Mouse (Mus musculus) brain, embryonic 14.5 days (tissue): ENCODE data around the gene Rims3.

Experiments
- CTCF ChIP-seq: fragments of 200-500 bp; IDR thresholded peaks from 2 replicates; pipeline ENCODE4 v1.5.1; 2012; ENCODE audit warnings: inconsistent platforms, mild to moderate bottlenecking, moderate library complexity, borderline replicate concordance; ENCODE audit not compliant: insufficient read depth, insufficient read length; ENCODE audit errors: extremely low read depth
- POLR2A ChIP-seq: fragments of 200-500 bp; IDR thresholded peaks from 2 replicates; pipeline ENCODE4 v1.6.1; 2012; ENCODE audit warnings: mild to moderate bottlenecking, inconsistent platforms, borderline replicate concordance; ENCODE audit not compliant: poor library complexity, insufficient read depth, insufficient read length, severe bottlenecking; ENCODE audit errors: extremely low read depth

DNA sequence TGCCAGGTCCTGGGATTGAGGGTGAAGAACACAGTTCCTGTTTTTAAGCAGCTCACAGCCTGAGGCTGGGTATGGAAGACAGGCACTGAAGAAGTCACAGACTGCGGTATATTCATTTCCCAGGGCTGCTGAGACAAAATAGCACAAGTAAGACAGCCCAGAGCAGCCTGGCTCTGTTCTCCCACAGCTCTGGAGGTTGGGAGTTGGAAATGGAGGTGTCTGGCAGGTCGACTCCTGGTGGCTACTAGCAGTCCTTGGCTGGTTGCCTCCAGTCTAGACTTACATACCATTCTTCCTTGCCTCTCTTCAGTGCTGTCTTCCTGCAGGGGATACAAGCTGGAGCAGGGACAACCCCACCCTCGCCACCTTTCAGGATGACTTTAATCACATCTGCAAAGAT is 14.4 kb downstream of the Rims3 start:
- TF ChIP-seq CTCF (no peak), POLR2A (no peak)
